Mouse (Mus musculus): Measurements from ENCODE around the gene Nop9.

GRCm38 (mm10) chr14:55730116-55730515 lies 15.4 kb upstream of the Nop9 start:
- no peak for TF ChIP-seq CTCF (IDR thresholded peaks at IDR 0.05; ENCODE audit: low read depth)
- TF ChIP-seq EP300 (IDR thresholded peaks at IDR 0.05; ENCODE audit: low read depth): no peak
